Mouse (Mus musculus): ENCODE measurements at regions not wholly inside any gene's neighbourhood (a gene's known extent, or its start where the extent isn't known, plus 50 kb on each side); places are given as distances from the start of the nearest gene placed in this dataset.

- no peak for DNase-seq
These were observed 210.9 kb upstream of the St8sia2 start for GRCm38 (mm10) chr7:74224378-74224777.

GRCm38 (mm10) chr7:74200661-74201060, 187.2 kb upstream of the St8sia2 start:
- peak; percentile 10 for DNase-seq

GRCm38 (mm10) chr7:74198796-74199195, 185.3 kb upstream of the St8sia2 start:
- DNase-seq: no peak

- no peak for DNase-seq
These were observed 171.2 kb upstream of the St8sia2 start for GRCm38 (mm10) chr7:74184661-74185060.

DNA sequence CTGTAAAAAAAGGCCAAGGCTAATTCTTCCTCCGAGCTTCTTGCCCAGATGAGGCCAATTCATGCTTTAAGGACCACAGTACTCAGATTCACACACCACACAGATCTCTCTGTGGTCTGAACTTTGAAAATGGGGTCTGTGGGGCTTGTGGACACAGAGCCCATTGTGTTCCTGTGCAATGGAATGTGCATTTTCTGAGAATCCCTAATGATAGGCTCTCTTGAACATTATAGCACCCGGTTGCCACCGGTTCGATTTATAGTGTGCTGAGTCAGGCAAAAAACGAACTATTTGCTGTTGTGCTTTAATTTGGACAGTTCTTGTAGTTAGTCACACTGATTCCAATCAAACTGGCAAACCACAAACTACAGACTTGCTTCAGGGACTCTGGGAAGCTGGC, 160.7 kb upstream of the St8sia2 start:
- DNase-seq: peak; percentile 52

DNA sequence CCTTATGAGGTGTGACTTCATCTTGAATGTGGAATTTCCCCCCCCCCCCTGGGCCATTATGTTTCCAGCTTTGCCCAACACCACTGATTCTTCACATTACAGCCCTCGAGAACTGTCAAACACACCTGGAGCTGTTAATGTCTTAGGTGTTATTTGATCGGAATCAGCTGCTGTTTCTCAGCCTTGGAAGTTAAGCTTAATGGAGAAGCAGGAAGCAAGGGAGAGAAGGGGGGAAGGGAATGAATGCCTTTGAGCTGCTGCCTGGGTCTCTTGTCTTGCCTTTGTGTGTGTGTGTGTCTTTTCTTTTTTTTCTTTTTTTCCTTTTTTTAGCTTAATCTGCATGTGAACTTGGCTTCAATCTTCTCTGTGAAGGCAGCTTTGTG, 159.7 kb upstream of the St8sia2 start:
- DNase-seq: no peak

DNA sequence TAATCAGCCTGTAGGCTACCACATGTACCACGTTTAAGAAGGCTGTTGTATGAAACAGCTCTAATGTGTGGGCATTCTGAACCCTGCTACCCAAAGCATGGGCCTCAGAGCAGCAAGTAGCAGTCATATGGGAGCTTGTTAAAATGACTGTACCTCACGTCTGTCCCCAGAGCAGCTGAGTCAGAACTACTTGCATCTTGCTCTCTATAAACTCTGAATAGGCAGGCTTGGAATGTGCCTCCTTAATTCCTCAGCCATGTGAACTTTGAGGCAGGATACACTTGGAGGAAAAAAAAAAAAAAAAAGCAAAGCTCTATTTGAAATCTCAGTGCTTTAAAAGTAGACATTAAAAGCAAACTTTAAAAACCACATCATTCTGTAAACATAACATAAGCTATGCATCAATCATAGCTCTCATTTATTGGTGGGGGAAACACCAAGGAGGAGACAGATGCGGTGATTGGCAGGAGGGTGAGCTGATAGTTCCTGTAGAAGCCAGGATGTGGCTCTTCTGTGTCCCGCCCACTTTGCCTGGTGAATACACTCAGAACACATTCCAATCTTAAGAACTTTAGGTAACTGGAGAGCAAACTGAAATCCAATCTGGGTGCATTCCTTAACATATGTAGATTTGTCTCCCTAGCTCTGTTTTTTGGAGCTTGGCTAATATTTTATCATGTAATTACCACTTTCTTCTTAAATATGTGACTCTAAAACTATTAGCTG, 159.2 kb upstream of the St8sia2 start:
- no peak for DNase-seq

DNA sequence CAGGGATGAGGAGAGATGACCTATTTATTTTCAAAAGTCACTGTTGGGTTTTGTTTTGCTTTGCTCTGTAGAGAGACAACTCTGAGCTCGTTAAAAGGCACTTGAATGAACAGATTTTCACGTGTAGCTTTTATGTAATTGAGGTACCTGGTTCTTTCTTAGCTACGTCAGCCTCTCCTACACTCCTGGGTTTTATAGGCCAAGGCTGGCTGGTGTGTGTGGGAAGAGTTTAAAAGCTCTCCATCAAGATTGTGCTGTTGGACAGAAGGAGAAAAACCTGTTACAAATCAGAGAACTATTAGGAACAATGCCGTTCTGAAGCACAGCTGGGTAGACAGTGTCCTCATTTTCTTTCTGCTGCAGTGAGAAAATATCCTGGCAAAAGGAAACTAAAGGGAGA, 138.1 kb upstream of the St8sia2 start:
- no peak for DNase-seq

DNA sequence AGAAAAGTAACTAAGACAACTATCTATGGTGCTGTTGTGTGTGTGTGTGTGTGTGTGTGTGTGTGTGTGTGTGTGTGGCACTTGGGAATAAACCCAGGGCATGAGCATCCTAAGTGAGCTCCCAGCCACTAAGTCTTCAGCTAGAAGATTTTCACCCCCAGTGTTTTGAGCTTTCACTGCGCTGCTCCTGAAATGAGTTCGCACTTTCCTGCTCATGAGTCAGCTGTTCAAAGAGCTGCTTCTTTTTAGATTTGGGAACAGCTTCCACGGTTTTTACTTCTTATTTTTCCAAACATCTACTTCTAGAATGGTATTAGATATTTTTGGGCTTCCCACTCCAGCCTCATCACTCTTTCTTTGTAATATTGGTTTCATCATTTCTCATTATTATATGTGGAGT, 129.7 kb upstream of the St8sia2 start:
- no peak for DNase-seq

DNA sequence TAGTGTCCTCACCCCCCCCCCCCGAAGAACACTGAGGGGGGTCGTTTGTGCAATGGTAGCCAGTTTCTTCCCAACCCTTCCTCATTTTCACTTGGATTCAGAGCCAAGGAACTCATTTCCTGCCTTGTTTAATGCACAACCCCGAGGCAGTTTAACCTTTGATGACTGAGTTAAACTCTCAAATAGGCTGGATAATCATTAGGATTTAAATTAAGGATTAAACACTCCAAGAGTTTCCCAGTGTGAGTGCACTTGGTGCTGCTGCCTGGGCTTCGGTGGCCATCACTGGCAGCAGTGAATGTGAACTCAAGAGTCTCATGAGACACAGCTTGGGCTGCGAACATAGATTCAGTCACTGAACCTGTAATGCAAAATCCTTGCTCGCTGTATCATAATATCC, 124.7 kb upstream of the St8sia2 start:
- DNase-seq: no peak

DNA sequence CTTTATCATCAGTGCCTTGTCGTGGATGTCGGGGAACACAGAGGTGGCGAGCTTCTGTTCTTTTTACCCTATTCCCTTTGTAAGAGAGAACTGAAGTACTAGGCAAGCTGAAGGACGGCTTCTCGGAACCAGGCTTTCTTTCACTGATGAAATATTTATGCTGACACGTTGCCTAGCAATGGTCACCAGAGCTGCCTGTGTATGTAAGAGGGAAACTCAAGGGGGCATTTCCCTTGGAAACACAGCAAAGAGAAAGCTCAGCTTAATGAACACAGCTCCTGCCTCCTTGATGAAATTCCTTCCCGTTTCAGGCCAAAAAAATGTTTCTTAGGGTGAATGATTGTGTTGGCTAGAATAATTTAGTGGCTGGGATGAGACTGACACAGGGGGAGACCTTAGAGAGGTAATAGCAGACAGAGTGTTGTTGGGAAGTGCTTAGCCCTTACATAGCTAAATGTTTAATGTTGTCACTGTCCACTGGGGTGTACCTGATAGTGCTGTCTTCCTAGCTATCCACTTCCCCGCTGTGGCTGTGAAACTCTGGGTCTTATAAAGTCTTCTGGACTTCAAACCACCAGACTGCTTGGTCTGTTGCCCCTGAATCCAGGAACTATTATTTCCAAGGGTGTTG, 116.8 kb upstream of the St8sia2 start:
- DNase-seq: peak; percentile 38

- DNase-seq: no peak
These were observed 98.6 kb upstream of the St8sia2 start for GRCm38 (mm10) chr7:74112071-74112470.

DNA sequence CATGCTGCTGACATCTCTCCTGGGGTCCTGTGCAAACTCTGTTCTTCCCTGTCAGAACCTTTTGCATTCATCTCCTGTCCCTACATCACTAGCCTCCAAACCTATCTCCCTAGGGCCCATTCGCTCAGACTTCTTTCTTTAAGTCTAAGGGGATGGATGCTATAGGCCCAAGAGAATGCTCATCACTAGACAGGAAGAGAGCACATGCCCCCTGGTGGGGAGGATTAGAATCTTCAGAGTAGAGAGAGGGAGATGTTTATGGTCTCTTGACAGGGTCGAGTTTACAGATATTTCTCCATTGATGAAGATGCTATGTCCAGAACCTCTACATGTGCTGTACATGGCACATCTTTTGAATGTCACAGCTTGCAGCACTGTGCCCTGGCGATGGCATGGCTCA, 94.9 kb upstream of the St8sia2 start:
- peak; percentile 73 for DNase-seq

DNA sequence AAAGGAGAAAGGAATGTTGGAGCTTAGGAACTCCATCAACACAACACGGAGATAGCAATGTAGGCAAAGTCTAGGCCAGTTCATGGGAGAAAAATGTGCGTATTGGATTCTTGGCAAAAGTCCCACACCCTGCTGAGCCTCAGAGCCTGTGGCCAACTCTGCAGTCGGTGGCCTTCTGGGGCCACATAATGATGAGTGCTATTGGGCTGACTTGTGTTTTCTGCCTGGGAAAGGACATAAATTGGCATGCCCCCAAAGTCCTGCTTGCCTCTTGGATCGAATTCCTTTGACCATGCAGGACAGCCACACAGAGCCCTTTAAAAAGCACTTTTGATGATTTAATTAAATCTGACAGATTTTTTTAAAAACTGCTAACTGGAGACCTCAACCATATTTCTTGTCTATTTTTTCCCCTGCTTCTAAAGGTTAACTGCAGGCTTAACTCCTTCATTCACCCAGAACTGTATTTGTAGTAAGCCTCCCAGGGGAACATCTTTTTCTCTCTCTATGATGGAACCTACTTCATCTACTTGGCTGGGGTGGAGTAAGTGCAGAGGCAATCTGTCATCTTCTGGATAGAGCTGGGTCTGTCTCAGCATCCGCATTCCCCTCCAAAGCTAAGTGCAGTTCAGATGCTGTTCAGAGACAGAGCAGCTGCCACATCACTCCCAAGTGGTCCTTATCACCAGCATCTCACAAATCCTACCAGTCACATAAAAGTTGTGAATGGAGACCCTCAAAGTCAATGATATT, 93.9 kb upstream of the St8sia2 start:
- DNase-seq: peak; percentile 80

DNA sequence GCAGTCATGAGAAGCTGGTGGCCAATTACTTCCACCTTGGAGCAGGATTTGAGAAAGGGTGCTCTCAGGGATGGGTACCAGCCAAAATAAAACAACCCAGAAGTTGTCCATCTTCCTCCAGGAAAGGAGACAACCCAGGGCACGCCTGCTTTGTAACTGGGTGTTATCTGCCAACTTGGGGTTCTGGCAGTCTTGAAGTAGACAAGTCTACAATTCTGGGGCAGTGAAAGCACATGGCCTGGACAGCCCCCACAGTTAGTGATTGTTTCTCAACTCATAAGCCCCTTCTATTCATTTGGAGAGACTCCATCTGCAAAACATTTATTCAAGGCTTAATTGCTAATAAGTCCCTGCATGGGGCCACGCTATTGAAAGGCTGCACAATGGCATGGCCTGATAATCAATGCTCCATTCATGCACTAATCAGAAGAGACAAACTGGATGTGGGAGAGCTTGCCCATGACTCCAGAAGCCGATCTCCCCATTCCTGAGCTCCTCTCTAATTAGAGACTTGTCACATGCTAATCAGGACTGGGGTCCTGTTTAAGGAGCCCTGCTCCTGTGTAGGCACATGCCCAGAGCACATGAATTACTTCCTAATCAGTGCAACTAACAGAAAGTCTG, 78.0 kb upstream of the St8sia2 start:
- peak; percentile 93 for DNase-seq

DNA sequence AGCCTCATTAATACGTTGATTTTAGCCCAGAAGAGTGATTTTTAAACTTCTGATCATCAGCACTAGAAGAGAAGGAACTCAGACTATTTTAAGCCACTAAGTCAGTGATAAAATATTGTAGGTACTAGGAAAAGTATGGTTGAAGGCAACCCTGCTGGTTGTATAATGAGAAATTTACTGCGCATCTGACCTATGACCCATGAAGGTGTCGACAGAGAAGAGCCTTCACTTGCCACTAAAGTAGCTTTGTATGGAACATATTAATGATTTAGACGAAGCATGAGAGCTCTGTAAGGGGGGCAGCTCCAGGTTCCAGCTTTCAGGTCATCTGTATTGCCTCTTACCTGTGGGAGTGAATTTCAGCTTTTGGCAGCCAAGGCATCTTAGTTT, 67.4 kb upstream of the St8sia2 start:
- no peak for DNase-seq

DNA sequence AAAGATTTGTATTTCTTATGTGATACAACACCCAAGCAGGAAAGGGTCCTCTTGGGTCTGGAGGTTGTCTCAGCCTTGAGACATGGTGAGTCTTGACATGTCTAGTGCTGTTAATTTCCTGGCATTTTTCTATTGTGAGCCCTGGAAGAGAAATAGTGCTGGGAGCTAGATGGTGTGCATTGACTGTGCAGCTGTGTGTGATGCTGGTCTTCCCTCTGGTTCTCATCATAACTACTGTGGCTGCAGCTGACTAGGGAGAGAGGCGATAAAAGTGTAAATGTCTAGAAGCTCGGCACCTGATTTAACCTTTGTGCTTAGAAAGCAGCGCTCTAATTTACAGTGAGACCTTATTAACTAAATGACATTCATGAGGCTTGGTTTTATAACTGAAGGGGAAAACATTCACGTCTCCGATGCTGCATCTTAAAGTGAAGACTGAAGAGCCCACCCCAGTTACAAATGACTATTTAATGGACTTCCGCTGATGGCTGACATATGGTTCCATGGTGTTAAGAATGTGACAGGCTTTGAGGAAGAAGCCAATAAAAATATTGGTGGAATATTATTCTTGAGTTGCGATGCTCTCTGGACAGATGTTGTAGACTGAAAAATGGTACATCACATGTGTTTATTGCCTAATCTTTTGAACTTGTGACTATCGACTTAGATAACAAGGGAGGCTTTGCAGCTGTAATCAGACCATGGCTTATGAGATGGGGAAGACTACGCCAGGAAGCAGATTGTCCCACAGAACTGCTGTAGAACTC, 66.8 kb upstream of the St8sia2 start:
- no peak for DNase-seq

GRCm38 (mm10) chr7:74072632-74073031, 59.1 kb upstream of the St8sia2 start:
- no peak for DNase-seq

GRCm38 (mm10) chr7:74070836-74071235, 57.3 kb upstream of the St8sia2 start:
- DNase-seq: no peak

- no peak for DNase-seq
These were observed 52.1 kb upstream of the St8sia2 start for GRCm38 (mm10) chr7:74065449-74066099.

Measured in retina, postnatal 1 day (tissue).